Mouse (Mus musculus) adrenal gland, adult 18-20 months (tissue): ENCODE measurements at regions not wholly inside any gene's neighbourhood (a gene's known extent, or its start where the extent isn't known, plus 50 kb on each side); places are given as distances from the start of the nearest gene placed in this dataset.

Experiments used
- DNase-seq, 2 experiments: peaks; one replicate each; pipeline ENCODE4 v3.0.0; 2021 to 2022; ENCODE audit warnings: low spot score in 2 of 2

DNA sequence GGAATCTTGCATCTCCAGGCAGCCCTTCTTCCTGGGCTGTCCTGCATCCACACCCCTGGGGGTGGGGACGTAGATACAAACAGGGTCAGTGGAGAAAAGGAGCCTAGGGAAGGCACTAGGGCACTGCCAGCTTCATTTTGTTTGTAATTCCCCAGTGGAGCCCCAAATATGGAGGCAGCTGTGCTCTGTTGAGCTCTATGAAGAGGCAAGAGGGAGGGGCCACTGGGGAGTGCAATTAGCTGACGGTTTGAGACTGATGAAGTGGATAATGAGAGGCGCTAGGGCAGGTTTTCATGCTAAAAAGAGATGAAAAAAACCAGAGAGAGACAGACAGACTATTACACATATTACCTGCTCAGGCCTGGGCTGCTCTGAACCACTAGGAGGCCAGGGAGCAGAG is 135.8 kb upstream of the Grik3 start:
- peak in 1 of 2 experiments; percentile 13 for DNase-seq

DNA sequence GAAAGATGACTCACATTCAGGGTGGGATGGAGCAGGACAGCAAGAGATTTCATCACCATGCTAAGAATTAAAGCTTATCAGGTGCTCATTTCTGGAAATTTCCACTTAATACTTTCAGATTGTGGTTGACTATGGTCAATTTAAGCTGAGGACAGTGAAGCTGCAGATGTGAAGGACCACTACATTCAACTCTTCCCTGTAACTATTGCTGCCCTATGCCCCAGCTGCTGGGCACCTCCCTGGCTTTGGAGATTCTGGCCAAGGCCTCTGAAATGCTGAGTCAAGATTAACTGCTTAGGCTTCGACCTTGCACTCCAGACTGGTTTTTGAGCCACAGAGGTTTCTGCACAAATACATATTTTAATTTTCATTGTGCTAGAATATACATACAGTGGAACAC is 140.4 kb upstream of the Grik3 start:
- peak in 1 of 2 experiments; percentile 11 for DNase-seq

DNA sequence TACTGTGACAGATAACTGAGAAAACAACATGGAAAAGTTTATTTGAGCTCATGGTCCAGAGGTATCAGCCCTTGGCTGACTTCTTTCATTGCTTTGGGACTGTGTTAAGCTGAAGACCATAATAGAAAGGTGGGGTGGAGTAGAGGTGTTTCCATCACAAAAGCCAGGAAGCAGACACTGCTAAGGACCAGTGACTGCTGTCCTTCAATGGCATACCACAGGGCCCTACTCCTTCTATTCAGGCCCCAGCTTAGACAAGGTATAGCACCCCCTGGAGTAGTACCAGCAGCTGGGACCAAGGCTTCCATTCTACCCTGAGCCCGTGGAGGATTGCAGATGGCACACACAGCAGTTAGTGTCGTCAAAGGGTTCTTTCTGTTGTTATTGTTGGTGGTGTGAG is 151.4 kb upstream of the Grik3 start:
- no peak for DNase-seq

DNA sequence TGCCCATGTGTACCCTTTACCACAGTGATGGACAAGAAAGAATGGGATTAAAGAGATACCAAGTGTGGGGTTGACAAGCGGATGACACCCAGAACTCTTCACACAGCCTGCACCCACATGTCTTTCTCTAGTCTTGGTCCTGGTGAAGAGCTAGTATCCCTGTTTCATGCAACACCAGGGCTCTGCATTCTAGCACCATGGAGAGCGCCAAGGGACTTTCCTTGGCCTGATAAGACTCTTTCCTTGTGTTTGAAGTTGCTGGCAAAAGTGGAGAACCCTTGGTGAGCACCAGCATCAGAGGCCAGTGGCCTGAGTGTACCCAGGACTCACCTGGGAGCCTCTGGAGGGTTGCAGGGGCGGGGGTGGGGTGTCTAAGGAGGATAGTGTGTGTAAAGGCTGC is 161.7 kb upstream of the Grik3 start:
- DNase-seq = no peak

DNA sequence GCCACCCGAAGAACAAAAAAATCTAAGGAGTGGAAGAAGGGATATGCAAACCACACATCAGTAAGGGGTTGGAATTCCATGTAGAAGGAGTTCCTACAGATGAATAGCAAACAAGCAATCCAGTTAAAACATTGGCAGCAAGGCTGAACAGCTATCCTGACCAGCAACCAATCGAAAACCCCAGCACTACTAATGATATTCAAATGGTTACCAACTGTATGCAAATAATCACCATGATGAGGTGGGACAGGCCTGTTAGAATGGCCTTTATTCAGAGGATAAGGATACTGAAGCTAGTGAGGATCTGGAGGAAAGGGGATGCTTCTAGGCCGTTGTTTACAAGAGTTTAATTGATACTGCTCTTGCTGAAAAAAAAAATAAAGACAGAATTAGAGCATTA is 166.0 kb upstream of the Grik3 start:
- no peak for DNase-seq

DNA sequence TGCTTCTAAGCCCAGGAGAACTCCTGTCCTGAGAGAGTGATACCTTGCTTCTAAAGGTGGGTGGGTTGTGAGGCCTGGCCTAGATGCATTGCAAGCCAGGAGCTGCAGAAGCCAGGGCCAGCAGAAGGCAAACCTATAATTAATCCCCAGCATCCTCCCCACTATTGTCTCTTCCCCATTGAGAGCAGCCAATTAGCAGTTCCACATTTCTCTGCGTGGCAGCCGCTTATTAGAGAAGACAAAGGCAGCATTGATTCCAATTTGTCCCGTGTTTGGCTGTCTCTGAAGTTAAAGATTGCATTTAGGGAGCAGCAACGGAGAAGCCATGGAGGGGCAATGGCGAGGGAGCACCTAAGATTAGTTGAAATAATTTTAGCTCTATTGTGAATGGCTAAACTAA is 171.2 kb upstream of the Grik3 start:
- DNase-seq = no peak

DNA sequence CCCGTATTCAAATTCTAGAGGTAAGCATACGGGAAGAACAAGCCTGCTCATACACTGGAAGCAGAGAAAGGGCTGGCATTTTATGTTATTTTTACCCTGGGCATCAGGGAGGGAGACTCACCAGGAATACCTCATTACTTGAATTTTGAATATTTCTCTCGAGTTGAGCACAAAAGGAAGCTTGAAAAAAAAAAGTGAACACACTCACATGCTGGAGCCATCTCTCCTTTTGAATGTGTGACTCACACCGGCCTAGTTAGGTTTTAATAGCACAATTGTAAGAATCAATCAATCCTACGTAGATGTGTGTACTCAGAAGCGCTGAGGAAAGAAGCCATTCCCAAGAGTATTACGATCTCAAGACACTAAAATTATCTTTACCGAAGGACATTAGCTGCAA is 172.2 kb upstream of the Grik3 start:
- DNase-seq = no peak

DNA sequence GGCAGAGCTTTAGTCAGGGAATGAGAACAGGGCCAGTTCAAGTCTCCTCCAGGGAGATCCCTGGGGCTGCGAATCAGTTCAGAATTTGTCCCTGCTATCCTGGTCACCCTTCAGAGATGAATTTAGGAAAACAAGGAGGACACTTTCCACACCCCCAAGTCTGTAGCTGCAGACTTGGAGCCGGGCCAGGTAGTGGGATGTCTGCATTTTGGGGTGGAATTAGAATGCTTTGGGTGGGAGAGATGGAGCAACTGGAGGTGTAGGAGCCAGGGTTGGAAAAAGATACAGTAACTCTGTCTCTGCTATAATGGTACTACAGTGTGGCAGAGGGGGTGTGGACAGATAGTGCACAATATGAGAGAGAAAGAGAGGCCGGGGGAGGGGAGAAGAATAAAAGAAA is 173.6 kb upstream of the Grik3 start:
- DNase-seq = no peak

DNA sequence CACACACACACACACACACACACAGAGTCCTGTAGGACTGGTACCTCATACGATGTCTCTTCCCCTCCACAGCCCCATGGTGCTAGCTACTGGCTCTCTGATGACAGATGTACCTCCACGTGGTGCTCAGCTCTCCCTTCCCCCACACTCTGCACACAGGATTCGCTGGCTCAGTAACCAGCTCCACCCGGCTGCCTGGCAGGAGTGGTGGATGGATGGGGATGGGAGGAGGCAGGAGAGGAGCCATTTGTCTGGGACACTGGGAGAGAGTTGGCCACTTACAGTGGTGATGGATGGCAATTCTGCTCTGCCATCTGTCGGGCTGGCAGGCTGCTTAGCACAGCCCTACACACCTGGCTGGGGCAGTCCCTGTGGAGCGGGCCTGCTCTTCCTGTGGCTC is 174.7 kb upstream of the Grik3 start:
- no peak for DNase-seq

DNA sequence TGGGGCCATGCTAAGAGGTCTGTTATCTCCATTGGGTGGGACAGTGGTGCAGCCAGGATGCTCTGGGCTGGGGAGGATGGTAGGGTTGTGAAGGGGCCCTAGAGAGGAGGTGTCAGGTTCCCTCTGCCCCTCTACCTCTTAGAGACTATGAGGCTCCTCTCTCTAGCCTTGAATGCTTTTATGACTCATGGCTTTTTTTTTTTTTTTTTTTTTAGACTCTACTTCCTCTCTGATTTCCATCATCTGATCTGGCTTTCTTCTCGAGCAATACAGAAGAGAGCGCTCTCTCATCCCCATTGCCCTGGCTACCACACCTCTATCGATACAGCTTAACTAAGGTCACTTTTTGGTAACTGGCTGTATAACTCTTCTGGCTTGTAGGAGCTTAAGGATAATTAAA is 176.6 kb upstream of the Grik3 start:
- no peak for DNase-seq

DNA sequence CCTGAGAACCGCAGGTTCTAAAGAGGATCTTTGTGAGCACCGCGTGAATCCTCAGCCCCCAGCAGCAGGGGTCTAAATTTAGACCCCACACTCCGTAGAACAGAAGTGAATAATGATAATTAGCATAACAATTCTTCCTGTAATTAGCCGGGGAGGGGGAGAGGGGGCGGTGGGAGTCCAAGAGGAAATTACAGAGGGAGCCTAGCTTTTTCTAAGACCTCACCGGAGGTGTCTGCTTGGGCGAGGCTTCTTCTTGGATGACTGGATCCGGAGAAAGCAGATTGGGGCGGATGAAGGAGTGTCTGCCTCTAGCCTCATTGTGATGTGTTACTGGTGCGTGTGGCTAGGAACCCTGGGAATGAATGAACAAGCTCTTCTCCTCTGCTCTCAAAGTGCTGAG is 177.2 kb upstream of the Grik3 start:
- DNase-seq = no peak

DNA sequence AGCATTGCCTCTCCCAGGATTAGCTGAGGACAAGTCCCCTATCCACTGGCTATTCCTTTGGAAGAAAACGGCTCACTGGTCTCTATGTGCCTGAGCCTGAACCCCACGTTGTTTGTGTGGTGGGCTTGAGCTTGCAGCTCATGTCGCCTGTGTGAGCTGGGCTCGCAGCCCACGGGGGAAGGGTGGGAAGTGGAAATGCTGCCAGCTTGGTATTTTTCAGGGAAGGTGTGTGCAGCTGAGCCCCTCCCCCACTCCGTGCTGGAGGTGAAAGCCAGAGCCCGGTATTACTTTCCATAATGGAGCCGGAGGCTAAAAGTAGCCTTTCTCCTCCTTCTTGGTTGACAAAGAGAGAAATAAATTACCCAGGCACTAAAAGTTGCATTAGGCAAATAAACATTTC is 180.5 kb upstream of the Zc3h12a start:
- no peak for DNase-seq

DNA sequence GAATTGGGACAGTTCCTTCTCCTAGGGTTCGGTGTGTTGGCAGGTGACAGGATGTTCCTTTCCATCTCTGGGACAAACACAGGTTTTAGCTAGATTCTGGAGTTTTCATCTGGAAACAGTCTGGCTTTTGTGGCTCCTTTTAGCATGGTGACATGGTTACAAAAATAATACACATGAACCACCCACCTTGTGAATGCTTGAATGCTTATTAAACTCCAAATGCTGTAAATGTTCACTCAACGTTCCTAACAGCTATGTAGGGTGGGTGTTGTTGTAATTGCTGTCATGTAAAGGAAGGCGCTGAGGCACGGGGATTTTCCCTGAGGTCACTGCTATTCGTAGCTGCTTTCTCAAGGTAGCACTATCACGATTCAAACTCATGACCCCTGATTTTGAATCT is 178.1 kb upstream of the Zc3h12a start:
- no peak for DNase-seq

DNA sequence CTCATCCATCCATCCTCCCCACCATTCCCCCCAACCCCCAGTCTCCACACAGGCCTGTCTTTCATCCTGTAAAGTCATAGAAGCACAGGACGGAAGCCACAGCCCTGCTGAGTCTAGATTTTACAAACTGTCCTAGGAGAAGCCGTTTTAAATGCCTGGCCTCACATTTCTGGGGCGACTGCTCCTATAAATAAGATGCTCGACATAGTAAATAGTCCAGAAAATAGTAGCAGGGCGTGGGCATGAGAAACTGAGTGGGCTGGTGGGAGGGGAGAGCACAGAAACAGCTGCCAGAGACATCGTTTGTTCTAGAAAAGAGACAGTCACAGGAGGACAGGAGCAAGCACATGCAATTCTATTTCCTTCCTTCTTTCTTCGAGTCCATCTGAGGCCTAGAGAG is 175.0 kb upstream of the Zc3h12a start:
- no peak for DNase-seq

DNA sequence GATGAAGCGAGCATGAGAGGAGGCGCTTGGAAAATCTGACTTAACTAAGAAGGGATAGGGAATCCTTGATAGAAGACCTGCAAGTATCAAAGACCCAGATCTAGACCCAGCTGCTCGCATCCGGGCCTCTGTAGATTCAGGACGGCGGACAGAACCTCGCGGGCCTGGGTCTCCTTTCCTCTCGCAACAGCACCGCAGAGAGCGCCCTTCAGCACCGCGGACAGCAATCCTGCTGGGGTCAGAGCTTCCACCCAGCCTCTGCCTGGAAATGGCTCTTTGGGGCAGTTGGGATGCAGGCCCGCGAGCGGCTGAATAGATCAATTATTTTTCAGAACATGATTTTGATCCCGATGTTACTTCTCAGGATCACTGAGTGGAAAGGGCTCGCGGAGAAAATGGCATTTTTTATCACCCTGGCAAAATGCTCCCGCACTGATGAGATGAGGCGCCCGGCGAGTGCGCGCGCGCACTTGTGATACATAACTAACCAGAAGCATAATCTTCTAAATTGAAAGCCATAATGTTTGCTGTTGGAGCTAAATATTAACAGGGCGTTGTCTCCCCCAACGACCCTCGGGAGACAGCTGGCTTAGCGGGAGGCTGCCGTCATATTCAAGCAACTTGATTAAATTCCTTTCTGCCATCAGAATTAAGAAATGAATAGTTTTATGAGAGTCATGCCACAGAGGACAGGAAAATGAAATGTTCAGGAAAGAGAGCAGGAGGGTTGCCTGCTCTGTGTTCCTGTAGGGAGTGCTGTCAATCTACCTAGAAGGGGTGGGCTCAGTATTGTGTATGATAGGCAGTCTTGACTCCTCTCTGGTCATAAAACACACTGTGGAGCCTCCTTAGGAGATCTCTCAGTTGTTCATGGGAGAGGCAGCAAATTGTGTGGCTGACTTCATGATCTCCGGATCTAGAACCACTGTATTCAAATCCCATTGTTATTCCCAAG is 173.1 kb upstream of the Zc3h12a start:
- DNase-seq = peak; percentile 62 to 65

DNA sequence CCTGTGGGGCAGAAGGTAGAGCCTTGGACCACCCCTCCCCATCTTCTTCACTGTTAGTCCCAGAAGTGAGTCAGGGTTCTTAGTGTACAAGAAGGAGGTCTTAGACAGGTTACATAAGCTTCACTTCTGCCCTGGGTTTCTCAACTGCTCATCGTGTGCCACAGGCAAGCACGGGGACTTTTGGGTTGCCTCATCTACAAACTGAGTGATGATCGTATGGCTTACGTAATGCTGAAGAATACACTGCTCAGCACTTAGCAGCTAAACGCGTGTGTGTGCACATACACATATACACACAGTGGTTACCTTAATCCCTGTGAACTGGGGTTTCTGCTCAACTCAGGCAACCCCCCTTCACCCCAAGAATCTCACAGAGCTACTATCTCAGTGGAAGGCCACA is 163.1 kb upstream of the Zc3h12a start:
- DNase-seq = no peak

DNA sequence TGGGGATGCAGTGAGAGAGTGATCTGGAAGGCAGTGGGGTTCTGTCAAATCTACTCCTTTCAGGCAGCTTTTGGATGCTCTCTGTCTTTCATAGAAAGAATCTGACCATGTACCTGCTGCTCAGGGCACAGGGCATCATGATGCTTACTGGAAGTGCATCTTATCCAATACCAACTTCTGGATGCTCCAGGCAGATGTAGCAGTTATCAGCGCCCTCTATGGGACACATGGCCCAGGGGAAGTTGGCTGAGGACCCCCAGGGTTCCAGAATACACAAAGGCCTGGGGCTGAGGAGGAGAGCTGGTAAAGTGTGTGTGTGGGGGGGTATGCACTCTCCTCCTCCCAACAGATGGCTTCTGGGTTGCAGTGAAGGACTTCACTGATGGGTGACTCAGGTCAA is 162.1 kb upstream of the Zc3h12a start:
- no peak for DNase-seq

DNA sequence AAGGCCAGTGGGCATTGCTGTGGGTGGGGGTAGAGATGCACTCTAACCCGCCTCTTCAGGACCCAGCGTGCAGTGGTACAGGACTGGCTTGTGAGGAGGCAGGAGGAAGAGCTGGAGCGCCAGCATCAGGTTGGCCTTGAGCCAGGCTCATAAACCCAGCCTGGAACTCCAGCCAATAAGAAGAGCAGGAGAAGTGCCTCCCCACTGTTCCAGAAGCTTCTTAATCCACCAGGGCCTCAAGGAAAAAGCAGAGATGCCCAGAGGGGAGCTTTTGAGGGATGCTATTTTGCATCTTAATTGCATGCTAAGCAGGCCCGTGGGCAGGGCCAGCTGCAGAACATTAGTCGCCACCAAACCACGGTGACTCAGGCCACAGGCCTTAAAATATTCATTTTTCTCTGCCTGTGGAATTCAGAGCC is 161.4 kb upstream of the Zc3h12a start:
- DNase-seq = no peak

DNA sequence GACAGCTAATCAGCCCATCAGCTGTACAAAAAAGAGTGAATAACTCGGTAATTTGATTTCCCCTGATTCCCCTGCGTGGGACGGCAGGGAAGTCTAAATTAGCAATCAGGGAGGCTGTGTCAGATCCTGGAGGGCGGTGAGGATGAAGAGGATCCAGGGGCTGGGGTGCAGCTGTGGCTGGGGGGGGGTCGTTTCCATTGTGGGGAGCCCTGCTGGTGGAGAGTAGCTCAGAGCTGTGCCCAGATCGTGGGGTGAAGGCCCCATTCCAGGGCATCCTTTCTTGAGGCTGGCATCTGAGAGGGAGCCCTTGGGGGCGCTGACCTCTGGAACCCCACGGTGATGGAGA is 155.3 kb upstream of the Zc3h12a start:
- DNase-seq = no peak

DNA sequence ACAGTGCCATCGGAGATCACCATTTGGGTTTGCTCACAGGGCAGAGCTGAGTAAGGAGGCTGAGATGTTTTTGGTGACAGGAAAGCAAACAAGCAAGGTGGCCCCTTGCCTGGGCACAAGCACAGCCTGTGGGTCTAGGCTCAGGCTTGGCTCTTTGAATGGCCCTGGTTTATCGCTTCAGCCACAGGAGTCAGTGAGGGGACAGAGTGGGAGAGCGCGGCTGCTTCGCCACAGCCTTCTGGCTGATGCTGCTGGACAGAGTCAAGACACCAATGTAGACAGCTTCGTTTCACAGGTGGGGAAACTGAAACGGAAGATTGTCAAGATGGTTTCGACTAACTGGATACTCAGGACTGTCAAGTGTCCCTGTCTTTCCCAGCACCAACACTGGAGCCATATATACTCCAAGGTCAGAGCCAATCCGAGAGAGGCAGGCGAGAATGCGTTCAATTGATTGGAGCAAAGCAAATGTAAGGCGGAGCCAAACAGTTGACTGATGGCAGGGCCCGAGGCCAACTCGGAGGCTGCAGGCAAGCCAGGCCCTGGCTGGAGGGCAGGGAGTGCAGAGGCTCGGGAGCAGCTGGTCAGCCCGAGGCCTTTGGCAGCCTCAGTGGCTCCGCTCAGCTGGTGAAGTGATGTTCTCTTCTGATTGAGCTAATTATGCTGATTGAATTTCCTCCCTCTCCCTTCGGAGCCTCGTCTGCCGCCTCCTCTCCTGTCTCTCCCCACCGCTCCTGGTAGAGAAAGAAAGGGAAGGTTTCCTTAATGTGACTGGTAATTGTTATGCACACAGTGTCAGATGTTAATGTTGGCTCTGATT is 154.7 kb upstream of the Zc3h12a start:
- peak; percentile 15 to 29 for DNase-seq

DNA sequence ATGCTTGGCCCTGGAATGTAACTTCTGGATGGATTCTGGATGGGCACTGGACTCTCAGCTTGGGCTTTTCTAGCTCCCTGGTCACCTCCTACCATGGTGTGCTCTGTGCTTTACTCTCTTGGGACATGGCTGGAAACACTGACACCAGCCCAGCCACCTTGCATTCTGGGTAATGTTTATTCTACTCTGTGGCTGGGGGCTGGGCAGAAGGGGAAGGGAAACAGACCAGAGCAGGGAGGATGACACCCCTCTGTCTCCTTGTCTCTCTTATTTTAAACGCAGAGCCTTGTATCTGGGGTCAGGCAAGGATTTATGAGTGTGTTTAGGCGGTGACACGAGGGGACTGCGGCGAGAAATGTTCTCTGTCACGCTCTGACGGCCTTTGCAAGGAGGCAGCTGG is 151.5 kb upstream of the Zc3h12a start:
- DNase-seq = no peak

DNA sequence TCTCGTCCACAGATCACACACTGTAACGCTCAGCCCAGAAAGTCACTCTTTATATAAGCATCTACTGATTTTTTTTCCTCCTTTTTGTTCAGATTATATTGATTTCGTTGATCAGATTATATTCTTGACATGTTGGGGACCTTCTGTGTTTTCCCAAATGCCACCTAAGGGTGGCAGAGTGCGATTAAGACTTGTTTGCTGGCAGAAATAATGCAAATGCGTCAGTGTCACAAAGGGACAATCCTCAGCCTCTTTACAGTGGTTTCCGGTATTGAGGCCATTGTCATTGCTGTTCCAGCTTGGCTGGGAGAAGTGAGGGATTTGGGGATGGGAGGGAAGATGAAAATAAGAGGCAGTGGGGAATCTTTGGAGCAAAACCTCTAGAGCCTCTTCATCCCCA is 149.2 kb upstream of the Zc3h12a start:
- DNase-seq = no peak
